Mouse (Mus musculus) heart, embryonic 16.5 days (tissue): ENCODE results near the gene Fbp1. TPM values are rescaled to one million over a fixed set of nuclear protein-coding genes. Genes with fewer than 3 reads are reported as not detected.
"Not testable (repeated sequence)": the region's sequence is repeated elsewhere in the genome, so short reads cannot be mapped to it uniquely, and the experiment has no call there.

ENCODE experiments used
- ATAC-seq: fragments of 200-750 bp; cut with Nextera tagmentation; replicated peaks from 2 replicates; pipeline ENCODE4 v1.8.0; 2017; ENCODE audit warnings: moderate number of reproducible peaks; ENCODE audit not compliant: insufficient read depth, low FRiP score; ENCODE audit errors: extremely low read depth
- H3K27ac ChIP-seq: fragments of 300-500 bp; sonication (generic); 2 replicates; pipeline ENCODE4 v1.5.1; 2014; ENCODE audit warnings: mild to moderate bottlenecking, low read length, control low read depth, moderate library complexity
- H3K27me3 ChIP-seq: fragments of 300-500 bp; sonication (generic); 2 replicates; pipeline ENCODE4 v1.6.1; 2014; ENCODE audit warnings: low read length, mixed read lengths; ENCODE audit not compliant: control insufficient read depth, insufficient read depth
- H3K36me3 ChIP-seq: fragments of 300-500 bp; sonication (generic); 2 replicates; pipeline ENCODE4 v1.6.1; 2014; ENCODE audit not compliant: control insufficient read depth, insufficient read depth
- H3K4me1 ChIP-seq: fragments of 300-500 bp; sonication (generic); 2 replicates; pipeline ENCODE4 v1.6.1; 2014; ENCODE audit warnings: low read length, mixed read lengths; ENCODE audit not compliant: control insufficient read depth, insufficient read depth
- H3K4me2 ChIP-seq: fragments of 300-500 bp; sonication (generic); 2 replicates; pipeline ENCODE4 v1.6.1; 2014; ENCODE audit warnings: low read depth, mild to moderate bottlenecking, control low read depth, low read length
- H3K4me3 ChIP-seq: fragments of 300-500 bp; sonication (generic); 2 replicates; pipeline ENCODE4 v1.5.1; 2014; ENCODE audit warnings: mild to moderate bottlenecking, control low read depth, low read length
- H3K9ac ChIP-seq: fragments of 300-500 bp; sonication (generic); 2 replicates; pipeline ENCODE4 v1.6.1; 2014; ENCODE audit warnings: low read length, control low read depth
- H3K9me3 ChIP-seq: fragments of 300-500 bp; sonication (generic); replicated peaks from 2 replicates; pipeline ENCODE4 v1.6.1; 2016; ENCODE audit warnings: low read length; ENCODE audit not compliant: control insufficient read depth
- WGBS: fragments of 180-500 bp; shearing (Covaris S2); extraction: QIAGEN DNeasy Blood & Tissue Kit; methylation state at CpG from one replicate; pipeline ENCODE4 v1.1.7; 2014; 5-methylcytosine and 5-hydroxymethylcytosine counted together
- polyA plus RNA-seq: library from polyadenylated mRNA; unstranded; fragments of >200 nt; fragmentation: Nextera tagmentation; extraction: Ambion mirVana; gene quantifications from 2 replicates; pipeline ENCODE4 v1.2.1, GENCODE M21; 2015

Gene Fbp1
- polyA plus RNA-seq, 1 experiment from 2014 or later: 7.7 TPM

DNA sequence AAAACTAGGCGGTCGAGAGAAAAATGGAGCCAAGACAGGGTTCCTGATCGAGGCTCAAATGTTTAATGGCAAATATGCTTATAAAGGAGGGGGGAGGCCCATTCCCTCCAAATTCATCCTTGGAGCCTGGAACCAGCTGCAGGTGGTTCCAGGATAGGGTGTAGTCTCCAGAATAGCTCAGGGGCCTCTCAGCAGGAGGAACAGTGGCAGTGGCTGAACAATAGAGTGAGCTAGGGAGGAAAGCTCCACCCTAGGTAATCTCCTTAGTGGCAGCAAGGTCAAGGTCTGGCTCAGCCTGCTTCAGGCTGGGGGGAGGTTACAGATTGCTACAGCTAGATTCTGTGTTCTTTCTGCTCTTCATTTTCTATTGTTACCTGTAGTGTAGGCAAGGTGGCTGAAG is 72.4 kb downstream of the Fbp1 start:
- ATAC-seq, H3K27me3 ChIP-seq, H3K4me3 ChIP-seq, H3K4me2 ChIP-seq, H3K9me3 ChIP-seq, H3K36me3 ChIP-seq, H3K4me1 ChIP-seq, H3K9ac ChIP-seq, H3K27ac ChIP-seq: not testable (repeated sequence)
- WGBS: 79% methylated on average over 3 of the region's 3 CpGs

Other genes with a start within 250 kb of the Fbp1 start
- 12.7 and 14.3 TPM in 2 replicates for gene Platr25, start 127.6 kb downstream of the Fbp1 start, polyA plus RNA-seq
- gene Gm5141, start 102.5 kb downstream of the Fbp1 start, polyA plus RNA-seq: 5.5 and 8.0 TPM in 2 replicates
- 0.25 and 0.71 TPM in 2 replicates for gene Fbp2, start 29.9 kb downstream of the Fbp1 start, polyA plus RNA-seq
- 69.8 and 71.1 TPM in 2 replicates for gene 2010111I01Rik, start 76.6 kb upstream of the Fbp1 start, polyA plus RNA-seq